Mouse (Mus musculus) erythroid progenitor cell, adult 5-6 weeks (primary cell): Measurements from ENCODE around the gene Ano8. TPM values are rescaled to one million over a fixed set of nuclear protein-coding genes. Genes with fewer than 3 reads are reported as not detected.

ENCODE experiments used
- ATAC-seq: replicated peaks from 2 replicates; pipeline ENCODE4 v1.8.0; 2016; ENCODE audit warnings: moderate number of reproducible peaks, mild to moderate bottlenecking, moderate TSS enrichment, inconsistent platforms; ENCODE audit not compliant: poor library complexity, low FRiP score, severe bottlenecking
- total RNA-seq, 2 experiments: library from RNA; stranded (forward) in 1 of 2; stranded (reverse) in 1 of 2; fragments of 150-400 nt in 1 of 2; fragments of 186-747, 209-891 nt in 1 of 2; gene quantifications; 2 replicates each; pipeline versions ENCODE4 v1.2.3 to v1.2.4; 2015 to 2017; ENCODE audit warnings: low replicate concordance in 2 of 2

Ano8 gene
- total RNA-seq, 2 experiments from 2014 or later, result not detected

DNA sequence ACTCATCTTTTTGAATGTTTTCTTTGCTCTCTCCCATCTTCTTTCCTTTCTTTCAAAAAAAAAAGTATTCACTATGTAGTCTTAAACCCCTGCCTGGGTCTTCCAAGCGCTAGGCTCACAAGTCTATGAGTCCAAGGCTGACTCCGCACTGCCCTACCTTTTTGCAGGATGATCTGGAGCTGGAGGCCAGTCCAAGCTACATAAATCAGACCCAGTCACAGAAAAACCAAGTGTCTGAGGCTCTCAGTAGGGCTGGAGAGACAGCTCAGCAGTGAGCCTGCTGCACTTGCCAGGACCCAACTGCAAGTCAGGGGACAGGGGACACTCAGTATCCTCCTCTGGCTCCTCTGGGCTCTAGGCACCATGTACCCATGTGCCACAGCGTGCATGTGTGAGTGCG is 18.6 kb upstream of the Ano8 start:
- no peak for ATAC-seq

DNA sequence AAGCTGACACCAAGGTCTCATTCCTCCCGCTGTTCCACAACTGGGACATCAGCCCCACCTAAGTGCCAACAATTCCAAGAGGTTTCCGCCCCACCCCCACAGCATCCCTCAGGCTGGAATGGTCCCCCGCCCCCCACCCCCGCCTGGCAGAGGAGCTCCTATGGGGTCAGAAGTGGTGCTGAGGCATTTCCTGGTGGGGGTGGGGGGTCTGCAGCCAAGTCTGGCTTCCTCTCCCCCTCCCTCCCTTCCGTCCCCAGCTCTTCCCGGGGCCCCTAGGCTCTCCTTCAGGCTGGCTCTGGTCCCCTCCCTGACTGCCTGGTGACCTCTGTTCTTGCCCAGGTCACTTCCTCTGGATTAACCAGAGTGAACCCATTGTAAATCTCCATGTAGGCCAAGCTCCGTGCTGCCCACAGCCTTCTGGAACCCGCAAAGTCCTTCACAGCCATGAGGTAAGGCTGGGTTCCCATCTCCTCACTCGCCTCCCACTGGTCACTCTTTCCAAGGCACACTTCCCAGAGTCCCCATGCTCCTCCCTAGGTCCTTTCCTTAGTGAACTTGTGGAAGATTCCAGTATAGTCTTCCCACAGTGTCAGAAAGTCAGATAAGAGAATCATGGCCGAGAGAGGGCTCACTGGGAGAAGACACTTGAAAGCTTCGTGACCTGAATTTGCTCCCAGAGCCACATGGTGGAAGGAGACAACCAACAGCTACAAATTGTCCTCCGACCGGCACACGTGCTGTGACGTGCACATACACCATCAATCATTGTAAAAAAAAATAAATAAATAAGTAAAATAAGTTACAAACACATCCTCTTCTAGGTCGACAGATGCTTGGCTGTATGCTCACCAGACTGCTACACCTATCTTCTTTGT is 13.3 kb upstream of the Ano8 start:
- no peak for ATAC-seq

DNA sequence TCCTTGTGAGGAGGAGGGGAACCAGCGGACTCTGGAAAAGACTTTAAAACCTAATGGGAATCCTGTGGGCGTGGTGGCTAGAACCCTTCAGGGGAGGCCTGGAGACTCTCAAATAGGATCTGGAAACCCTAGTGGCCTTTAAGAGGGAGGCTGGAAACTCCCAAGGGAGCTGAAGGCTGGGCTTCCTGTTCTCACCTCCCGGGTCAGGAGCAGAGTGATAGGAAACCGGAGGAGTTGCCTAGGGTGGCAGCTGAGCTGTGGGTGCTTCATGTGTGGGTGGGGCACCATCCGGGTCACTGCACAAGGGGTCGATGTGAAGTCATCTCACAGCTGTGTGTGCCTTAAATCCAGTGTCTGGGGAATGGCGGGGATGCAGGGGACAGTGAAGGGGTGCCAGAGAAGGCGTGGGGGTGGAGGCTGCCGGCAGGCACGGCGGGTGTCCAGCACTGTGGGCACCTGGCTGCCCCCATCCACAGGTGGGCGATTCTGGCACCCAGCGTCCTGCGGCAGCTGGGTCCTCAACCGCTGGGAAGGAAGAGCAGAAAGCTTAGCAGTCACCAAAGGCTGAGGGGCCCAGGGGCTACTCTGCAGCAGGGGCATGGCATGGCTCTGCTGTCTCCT is 12.2 kb upstream of the Ano8 start:
- no peak for ATAC-seq

DNA sequence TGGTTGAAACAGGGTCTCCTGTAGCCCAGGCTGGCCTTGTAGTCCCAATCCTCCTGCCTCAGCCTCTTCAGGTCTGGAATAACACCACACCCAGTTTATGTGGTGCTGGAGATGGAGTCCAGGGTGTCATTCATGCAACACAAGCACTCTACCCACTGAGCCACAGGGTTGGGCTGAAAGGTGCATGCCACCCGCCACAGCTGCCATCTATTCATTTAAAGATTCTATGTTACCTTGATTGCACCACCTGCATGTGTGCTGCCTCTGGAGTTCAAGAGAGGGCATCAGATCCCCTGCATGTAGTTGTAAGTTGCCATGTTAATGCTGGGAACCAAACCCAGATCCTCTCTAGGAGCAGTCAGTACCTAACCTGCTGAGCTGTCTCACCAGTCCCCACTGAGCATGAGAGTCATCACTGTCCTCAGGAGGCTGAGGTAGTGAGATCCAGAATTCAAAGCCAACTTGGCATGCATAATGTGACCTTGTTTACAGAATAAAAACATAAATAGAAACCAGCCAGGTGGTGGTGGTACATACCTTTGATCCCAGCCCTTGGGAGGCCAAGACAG is 11.4 kb upstream of the Ano8 start:
- ATAC-seq, result no peak

DNA sequence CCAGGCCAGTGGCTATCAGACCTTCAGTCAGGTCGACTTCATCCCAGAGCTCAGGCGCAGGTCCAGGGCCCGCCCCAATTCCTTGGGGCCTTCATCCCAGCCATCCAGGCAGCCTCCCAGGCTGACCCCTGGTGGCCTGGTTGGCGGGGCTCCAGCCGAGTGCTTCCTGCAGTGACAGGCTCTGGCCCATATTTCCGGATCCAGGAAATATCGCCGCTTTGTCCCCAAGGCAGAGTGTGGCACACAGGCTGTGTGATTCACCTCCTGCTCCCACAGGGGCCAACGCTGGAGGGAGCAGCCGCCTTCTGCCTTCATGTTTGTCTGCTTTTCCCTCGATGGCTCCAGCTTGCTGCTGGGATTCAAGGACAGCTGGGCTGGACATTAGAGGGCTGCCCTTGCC is 10.7 kb upstream of the Ano8 start:
- ATAC-seq, result no peak

DNA sequence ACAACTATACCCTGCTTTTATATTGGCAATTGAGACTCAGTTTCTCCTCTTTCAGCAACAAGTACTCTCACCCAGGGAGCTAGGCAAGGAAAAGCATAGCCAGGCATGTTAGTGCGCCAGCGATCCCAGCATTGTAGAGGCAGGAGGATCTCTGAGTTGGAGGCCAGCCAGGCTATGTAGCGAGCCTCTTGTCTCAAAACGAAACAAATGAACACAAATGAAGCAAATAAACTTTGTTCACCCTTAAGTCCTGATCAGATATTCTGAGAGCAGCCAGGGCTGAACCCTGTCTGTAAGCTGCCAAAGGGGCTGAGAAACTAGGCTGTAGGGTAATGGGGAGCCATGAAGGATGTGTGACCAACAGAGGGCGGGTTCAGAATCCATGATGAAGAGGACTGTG is 10.0 kb upstream of the Ano8 start:
- ATAC-seq, result no peak

DNA sequence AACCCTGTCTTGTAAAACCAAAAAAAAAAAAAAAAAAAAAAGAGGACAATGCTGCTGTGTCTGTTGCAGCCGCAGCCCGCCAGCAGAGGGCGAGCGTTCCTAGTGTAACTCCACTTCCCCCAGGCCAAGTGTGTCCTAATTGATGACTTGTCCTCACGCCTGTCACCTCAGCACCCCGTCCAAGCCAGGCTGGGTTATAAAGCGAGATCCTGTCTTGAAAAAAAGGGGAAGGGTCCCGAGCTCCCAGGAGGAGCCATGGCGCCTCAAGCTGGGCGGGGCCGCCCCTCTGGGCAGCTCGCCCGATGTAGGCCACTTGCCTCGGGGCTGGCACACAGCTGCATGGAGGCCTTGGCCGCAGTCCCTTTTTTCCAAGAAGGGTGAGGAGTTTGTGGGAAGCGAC is 9.3 kb upstream of the Ano8 start:
- peak; percentile 75 for ATAC-seq

DNA sequence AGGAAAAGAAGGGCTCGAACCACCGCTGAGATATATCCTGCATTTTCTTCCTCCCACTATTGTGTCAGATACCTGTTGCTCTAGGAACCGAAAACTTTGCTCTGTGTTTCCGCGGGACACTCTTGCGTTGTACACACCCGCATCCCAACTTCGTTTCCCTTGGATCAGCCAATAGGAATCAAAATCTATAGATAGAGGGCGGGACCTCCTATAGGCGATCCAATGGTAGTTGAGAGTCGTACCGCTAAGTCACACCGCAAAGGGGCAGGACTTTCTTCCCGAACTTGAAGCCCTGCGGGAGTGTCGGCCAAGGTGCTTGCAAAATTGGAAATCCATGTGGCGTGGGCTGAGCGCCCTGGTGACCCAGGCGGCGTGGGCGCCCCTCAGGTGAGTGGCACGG is 2.7 kb upstream of the Ano8 start:
- peak; percentile 90 for ATAC-seq

DNA sequence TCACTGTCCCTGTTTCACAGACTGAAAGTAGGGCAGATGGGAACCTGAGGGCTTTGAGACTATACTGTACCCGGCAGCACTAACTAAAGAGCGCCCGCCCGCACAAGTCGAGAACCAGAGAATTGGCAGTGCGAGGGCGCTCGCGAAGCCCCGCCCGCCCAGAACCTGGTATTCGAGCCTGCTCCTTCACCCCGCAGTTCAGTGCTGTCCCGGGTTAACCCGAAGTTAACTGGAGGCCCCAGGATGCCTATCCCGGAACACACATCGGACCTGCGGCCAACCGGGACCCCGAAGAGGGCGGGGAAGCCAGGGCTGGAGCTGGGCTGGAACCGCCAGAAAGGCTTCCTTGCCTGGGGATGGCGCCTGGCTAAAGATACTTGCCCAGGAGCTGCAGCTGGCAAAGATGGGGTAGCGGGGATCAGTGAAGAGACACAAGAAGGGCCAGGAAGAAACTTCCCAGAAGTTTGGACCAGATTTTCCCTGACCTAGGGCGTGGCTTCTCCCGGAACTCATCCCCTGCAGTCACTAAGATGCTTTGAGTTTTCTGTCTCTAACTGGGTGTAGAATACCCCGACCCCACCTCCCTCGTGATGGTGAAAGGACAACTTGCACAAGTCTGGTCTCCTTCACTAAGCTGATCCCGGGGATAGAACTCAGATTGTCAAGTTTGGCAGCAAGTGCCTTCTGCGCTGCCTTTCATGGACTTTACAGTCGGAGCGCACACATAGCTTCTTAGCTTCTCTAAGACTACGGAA is 2.1 kb upstream of the Ano8 start, which contains the start of gene Gtpbp3:
Gene Gtpbp3, plus strand, starts transcription at position 413 of the 755 bp plus-strand sequence.
- ATAC-seq, result peak; percentile 60

DNA sequence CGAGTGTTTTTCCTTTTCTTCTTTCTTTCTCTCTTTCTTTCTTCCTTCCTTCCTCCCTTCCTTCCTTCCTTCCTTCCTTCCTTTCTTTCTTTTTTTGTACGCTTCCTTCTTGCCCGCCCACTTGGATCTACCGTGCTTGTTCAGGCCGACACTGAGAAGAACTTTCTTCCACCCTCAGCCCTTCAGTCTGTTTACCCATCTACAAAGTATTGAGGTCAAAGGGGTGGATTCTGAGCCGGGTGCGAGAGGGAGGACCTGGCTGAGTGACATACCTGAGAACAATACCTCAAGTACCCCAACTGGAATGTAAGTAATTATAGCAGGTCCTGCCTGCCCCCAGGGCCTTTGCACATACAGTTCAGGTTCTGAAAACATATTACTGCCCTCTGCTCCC is 370 bp upstream of the Ano8 start:
- no peak for ATAC-seq

DNA sequence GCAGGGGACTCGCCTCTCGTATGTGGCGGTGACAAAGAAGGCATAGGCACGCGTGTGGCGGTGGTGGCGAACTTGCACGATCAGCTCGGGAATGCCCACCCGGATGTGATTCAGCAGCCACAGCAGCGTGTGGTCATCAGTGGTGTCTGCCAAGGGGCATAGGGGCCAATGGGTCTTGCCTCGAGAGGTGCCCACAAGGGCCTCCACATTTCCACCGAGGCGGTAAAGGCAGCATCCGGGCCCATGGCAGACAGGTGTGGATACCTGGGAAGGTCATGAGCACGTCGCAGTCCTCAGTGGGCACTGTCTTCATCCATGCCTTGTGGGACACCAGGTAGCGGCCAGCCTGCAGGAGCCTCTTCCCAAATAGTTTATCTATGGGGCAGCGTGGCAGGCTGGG is 1.0 kb downstream of the Ano8 start:
- ATAC-seq, result no peak

DNA sequence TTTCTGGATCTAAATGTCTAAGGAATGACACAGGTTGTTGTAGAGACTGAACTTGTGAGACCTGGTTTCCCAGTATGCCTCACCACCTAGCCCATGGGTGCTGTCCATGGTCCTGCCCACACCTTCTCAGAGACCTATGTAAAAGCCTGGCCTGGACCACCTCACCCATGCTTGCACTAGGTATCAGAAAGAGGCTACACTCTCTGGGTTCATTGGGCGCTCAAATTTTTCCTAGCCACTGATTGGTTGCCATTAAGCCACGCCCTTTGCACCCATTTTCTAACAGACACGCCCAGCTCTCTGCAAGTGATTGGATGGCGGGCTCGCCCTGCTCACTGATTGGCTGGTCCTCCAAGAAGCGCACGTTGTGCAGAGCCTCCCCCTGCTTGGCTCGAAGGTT is 1.8 kb downstream of the Ano8 start:
- no peak for ATAC-seq

DNA sequence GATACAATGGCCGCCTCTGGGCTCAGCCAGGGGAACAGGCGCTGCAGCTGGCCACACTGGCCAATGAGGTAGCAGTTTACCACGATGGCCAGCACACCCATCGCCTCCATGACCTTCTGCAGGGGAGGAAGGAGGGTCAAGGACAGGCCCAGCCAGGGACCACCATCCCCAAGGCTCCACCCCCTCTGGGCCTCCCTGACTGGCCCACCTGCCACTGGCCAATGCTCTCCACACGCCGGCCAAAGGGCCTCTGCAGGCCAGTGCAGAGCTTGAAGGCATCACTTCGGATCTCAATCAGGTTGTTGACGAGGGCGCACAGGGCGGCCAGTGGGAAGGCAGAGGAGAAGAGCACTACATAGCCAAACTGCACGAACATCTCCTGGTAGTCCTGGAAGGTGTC is 6.8 kb downstream of the Ano8 start:
- no peak for ATAC-seq

DNA sequence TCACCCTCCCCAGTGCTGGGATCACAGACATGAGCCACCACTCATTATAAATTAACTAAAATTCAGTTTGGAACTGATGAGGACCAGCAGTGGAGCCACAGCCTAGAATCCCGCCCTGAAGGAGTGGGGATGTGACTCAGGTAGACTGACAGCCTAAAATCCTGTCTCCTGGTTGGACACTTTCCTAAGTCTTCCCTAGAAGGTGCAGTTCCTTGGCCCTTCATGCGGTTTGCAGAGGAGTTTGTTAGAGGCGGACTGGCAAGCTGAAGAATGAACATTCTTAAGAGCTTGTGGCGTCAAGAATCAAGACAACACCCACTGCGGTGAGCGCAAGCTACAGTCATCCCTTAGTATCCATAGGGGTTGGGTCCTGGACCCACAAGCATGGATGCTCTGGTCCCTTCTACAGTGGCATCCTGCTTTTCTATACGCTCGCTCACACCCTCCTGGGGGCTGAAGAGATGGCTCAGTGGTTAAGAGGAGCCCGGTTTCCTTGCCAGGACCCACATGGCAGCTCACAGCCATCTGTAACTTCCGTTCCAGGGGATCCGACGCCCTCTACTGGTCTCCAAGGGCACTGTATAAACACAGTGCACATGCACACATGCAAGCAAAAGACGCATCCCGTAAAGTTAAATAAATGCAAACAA is 8.4 kb downstream of the Ano8 start:
- no peak for ATAC-seq

DNA sequence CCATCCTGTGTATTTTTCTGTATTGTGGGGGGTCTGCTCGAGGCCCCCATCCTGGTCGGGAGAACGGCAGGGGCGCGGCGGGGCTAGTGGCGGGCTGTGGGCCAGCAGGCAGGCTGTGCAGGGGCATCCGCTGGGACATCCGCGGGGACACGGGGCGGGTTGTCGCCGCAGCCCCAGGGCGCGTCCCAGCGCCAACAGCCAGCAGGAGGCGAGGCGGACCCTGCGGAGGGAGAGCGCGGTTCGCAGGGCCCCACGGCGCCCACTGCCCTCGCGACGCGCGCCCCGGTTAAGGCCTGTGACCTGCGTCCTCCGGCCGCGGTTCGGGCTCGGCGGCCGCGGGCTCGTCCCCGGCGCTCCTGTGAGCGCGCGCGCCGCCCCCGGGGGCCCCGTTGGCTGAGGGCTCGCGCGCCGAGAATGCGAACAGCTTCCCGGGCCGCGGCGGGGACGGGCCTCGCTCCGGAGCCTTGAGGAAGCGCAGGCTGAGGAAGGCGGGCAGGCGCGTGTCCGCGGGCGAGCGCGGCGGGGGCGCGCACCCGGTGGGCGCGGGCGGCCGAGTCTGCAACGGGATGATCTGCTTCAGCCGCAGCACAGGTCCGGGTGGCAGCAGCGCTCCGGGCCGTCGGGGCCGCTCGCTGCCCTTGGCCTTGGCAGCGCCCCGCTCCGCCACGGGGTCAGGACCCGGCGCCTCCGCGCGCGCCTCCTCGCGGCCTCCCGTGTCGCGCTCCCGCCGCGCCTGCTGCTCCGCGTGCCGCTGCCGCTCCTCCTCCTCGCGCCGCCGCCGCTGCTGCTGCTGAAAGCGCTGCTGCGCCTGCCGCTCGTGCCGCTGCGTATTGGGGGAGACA is 9.4 kb downstream of the Ano8 start:
- peak; percentile 48 for ATAC-seq

DNA sequence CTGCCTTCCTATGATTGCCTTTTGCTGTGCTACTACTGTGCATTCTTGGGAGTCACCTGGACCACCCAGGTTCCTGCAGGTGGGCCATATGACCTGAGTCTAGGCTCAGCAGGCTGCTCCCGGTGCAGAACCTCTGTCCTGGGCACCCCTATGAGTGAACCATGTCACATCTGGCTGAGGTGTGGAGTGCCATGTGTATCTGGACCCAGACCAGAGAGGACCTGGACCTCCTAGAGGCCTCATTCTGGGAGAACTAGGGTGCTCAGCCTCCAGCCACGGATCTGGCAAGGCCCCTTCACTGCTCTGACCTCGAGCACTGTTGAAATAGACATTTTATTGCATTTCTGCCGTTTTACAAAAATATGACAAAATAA is 10.1 kb downstream of the Ano8 start:
- ATAC-seq, result no peak

DNA sequence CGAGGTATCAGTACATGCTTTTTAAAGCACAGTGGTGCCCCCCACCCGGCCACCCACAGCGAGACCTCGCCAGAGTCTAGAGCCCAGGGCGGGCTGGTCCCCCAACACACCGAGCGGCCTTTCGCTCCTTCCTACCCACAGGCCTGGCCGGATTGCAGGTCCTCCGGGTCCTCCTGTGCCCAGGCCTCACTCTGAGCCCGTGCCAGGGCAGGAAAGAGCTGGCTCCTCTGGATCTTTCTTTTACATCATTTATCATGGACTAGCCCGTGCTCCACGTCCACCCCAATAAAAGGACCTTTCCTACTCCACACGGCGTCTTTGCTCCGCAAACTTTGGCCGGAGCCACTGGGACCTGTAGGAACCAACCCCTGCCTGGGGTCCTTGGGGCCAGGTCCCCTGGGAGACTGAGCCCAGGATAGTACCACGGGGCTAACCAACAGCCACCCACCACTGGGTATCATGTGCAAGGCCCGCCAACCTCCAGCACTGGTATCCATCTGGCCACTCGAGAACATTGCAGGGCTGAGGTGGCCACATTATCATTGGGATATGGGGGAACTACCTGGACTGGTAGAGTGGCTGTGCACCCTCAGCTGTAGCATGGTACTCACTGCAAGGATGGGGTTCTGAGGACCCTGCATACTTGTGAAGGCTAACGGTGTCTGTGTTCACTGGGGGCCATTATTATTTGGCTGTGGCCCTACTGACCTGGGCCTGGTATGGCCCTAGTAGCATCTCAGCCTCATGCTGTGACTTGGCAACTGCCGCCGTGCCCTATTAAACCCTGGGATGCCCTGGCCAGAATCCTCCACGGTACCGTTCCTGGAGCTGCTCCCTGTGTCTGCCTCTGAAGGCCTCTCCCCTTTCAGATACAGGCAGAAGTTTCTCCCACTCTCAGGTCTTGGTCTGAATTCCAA is 10.7 kb downstream of the Ano8 start:
- no peak for ATAC-seq

DNA sequence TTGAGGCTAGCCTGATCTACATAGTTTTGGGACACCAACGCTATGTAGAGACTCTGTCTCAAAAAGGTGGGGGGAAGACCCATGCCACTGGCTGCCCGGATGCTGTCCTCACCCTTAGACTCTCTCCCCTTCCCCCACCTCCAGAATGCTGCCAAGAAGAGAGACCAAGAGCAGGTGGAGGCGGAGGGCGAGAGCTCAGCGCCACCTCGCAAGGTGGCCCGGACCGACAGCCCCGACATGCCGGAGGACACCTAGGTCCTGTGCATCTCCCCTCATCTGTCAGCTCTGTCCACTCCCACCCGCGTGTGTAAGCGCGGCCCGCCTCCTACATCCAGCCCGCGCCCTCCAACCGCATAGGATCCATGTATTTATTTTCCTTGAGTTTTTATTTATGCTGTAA is 11.4 kb downstream of the Ano8 start:
- ATAC-seq, result no peak
